Mouse (Mus musculus) heart, embryonic 11.5 days (tissue): ENCODE results near the gene Rbks. TPM values are rescaled to one million over a fixed set of nuclear protein-coding genes. Genes with fewer than 3 reads are reported as not detected.

Experiments
- ATAC-seq: fragments of 200-750 bp; cut with Nextera tagmentation; replicated peaks from 2 replicates; pipeline ENCODE4 v1.8.0; 2017; ENCODE audit warnings: moderate library complexity; ENCODE audit not compliant: insufficient number of reproducible peaks, low FRiP score, low TSS enrichment
- H3K27ac ChIP-seq: fragments of 300-500 bp; sonication (generic); 2 replicates; pipeline ENCODE4 v1.5.1; 2014; ENCODE audit warnings: mild to moderate bottlenecking, low read depth, low read length
- H3K27me3 ChIP-seq: fragments of 300-500 bp; sonication (generic); 2 replicates; pipeline ENCODE4 v1.6.1; 2014; ENCODE audit warnings: mild to moderate bottlenecking, low read length, mixed read lengths; ENCODE audit not compliant: control insufficient read depth, insufficient read depth
- H3K36me3 ChIP-seq: fragments of 300-500 bp; sonication (generic); 2 replicates; pipeline ENCODE4 v1.6.1; 2014; ENCODE audit warnings: mild to moderate bottlenecking, low read length, moderate library complexity, mixed read lengths; ENCODE audit not compliant: control insufficient read depth, insufficient read depth
- H3K4me1 ChIP-seq: fragments of 300-500 bp; sonication (generic); 2 replicates; pipeline ENCODE4 v1.6.1; 2014; ENCODE audit warnings: low read length; ENCODE audit not compliant: control insufficient read depth, insufficient read depth
- H3K4me2 ChIP-seq: fragments of 300-500 bp; sonication (generic); 2 replicates; pipeline ENCODE4 v1.6.1; 2014; ENCODE audit warnings: mild to moderate bottlenecking, moderate library complexity
- H3K4me3 ChIP-seq: fragments of 300-500 bp; sonication (generic); 2 replicates; pipeline ENCODE4 v1.5.1; 2014; ENCODE audit warnings: low read depth, low read length
- H3K9ac ChIP-seq: fragments of 300-500 bp; sonication (generic); 2 replicates; pipeline ENCODE4 v1.6.1; 2014; ENCODE audit warnings: mild to moderate bottlenecking, low read depth, low read length, moderate library complexity
- H3K9me3 ChIP-seq: fragments of 300-500 bp; sonication (generic); replicated peaks from 2 replicates; pipeline ENCODE4 v1.6.1; 2016; ENCODE audit warnings: low read length; ENCODE audit not compliant: control insufficient read depth
- WGBS: fragments of 180-500 bp; shearing (Covaris S2); extraction: QIAGEN DNeasy Blood & Tissue Kit; methylation state at CpG from one replicate; pipeline ENCODE4 v1.1.7; 2014; ENCODE audit not compliant: insufficient replicate concordance; 5-methylcytosine and 5-hydroxymethylcytosine counted together
- microRNA-seq: library from miRNA; unstranded; fragments of <30 nt; microRNA quantifications from one replicate; pipeline ENCODE4, GENCODE M21; 2016; ENCODE audit warnings: borderline number of aligned reads
- polyA plus RNA-seq: library from polyadenylated mRNA; unstranded; fragments of >200 nt; fragmentation: Nextera tagmentation; extraction: Ambion mirVana; gene quantifications from 2 replicates; pipeline ENCODE4 v1.2.1, GENCODE M21; 2014

Gene Rbks
- polyA plus RNA-seq, 1 experiment from 2014 or later, result 7.7 TPM

- Histone ChIP-seq H3K9ac (no peak overlapping the region), H3K4me2 (no peak overlapping the region), H3K27ac (no peak overlapping the region), H3K36me3 (no peaks in the 10 kb centered on the region), H3K4me3 (no peak overlapping the region), H3K9me3 (no peaks in the 10 kb centered on the region), H3K4me1 (no peaks in the 10 kb centered on the region; the same call in 1 of the 2 replicates), H3K27me3 (no peaks in the 10 kb centered on the region)
- no peak for ATAC-seq
- 59% methylated on average over 3 of the region's 3 CpGs for WGBS
Observed at GRCm38 (mm10) chr5:31581932-31582331, 115.5 kb downstream of the Rbks start.

- ATAC-seq, result no peak
- Histone ChIP-seq H3K9ac (no peak overlapping the region), H3K4me2 (no peak overlapping the region), H3K27ac (no peak overlapping the region), H3K9me3 (no peaks in the 10 kb centered on the region), H3K36me3 (no peaks in the 10 kb centered on the region), H3K4me1 (no peaks in the 10 kb centered on the region), H3K4me3 (no peak overlapping the region), H3K27me3 (no peaks in the 10 kb centered on the region)
- 72% methylated on average over 6 of the region's 6 CpGs for WGBS
Observed at GRCm38 (mm10) chr5:31581263-31581662, 116.2 kb downstream of the Rbks start.

- no peak overlapping the region for H3K4me3 ChIP-seq
- H3K36me3 ChIP-seq, result no peaks in the 10 kb centered on the region
- no peak overlapping the region for H3K27ac ChIP-seq
- 67% methylated on average over 7 of the region's 7 CpGs for WGBS
- no peaks in the 10 kb centered on the region for H3K27me3 ChIP-seq
- H3K9ac ChIP-seq, result no peak overlapping the region
- peaks cover 5% of the 10 kb centered on the region for H3K4me1 ChIP-seq
- H3K4me2 ChIP-seq, result no peak overlapping the region
- no peak for ATAC-seq
- no peaks in the 10 kb centered on the region for H3K9me3 ChIP-seq
Observed at GRCm38 (mm10) chr5:31576539-31576975, 120.9 kb downstream of the Rbks start.

Small RNAs within 50 kb of the gene (microRNA-seq; reads per million reads assigned to microRNA genes)
- not detected for gene Mir3473e

Other genes with a start within 250 kb of the Rbks start
- gene Zfp512, start 245.2 kb downstream of the Rbks start, polyA plus RNA-seq, result 34.4 and 44.0 TPM in 2 replicates
- gene 4930548H24Rik, start 211.9 kb downstream of the Rbks start, polyA plus RNA-seq, result 0.08 TPM in 1 of 2 replicates, not detected in the other
- 52.0 and 52.7 TPM in 2 replicates for gene Gpn1, start 202.9 kb downstream of the Rbks start, polyA plus RNA-seq
- gene Slc4a1ap, start 170.6 kb downstream of the Rbks start, polyA plus RNA-seq, result 22.5 and 25.2 TPM in 2 replicates
- 17.0 and 17.1 TPM in 2 replicates for gene Supt7l, start 169.8 kb downstream of the Rbks start, polyA plus RNA-seq
- gene Mrpl33, start 100.7 kb downstream of the Rbks start, polyA plus RNA-seq, result 323 and 328 TPM in 2 replicates
- 42.9 and 57.8 TPM in 2 replicates for gene Babam2, start 57 bp upstream of the Rbks start, polyA plus RNA-seq